Mouse (Mus musculus) bone marrow macrophage, adult 2 months (primary cell): ENCODE measurements at regions not wholly inside any gene's neighbourhood (a gene's known extent, or its start where the extent isn't known, plus 50 kb on each side); places are given as distances from the start of the nearest gene placed in this dataset.

Experiments used
- CTCF ChIP-seq: IDR thresholded peaks from 2 replicates; pipeline ENCODE4 v1.5.1; 2012; ENCODE audit warnings: low read depth, mild to moderate bottlenecking, low read length, moderate library complexity
- POLR2A ChIP-seq: IDR thresholded peaks from 2 replicates; pipeline ENCODE4 v1.6.1; 2012; ENCODE audit warnings: mild to moderate bottlenecking, low read depth, low read length, borderline replicate concordance

DNA sequence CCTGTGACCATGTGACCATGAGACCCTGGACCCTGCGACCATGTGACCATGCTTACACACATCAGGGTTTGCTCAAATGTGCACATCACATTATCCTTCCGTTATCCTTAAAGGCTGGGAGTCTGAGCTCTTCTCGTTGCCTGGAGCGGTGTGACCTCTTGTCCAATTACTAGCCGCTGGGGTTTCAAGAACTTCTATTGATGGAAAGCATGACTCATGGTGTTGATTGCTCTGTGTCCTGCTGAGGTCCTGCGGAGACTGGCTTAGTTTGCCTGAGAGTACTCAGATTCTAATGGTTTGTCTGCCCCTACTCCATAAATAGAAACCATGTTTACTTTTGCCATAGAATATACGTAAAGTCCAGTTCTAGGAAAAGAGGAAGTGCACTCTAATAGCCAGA is 197.5 kb upstream of the Pik3r1 start:
- TF ChIP-seq CTCF: no peak
- TF ChIP-seq POLR2A: no peak
